Mouse (Mus musculus) intestine, postnatal 0 days (tissue): ENCODE data around the gene Pde11a. TPM values are rescaled to one million over a fixed set of nuclear protein-coding genes. Genes with fewer than 3 reads are reported as not detected.
A peak's percentile ranks its signal among the peaks of the same experiment; 100 is the strongest.

Experiments used
- ATAC-seq: fragments of 200-750 bp; cut with Nextera tagmentation; 2 replicates; pipeline ENCODE4 v1.8.0; 2017; ENCODE audit warnings: mild to moderate bottlenecking, moderate TSS enrichment, moderate library complexity
- H3K27ac ChIP-seq: fragments of 300-500 bp; sonication (generic); 2 replicates; pipeline ENCODE4 v1.5.1; 2014; ENCODE audit warnings: mild to moderate bottlenecking, low read depth, low read length, moderate library complexity
- H3K27me3 ChIP-seq: fragments of 300-500 bp; sonication (generic); replicated peaks from 2 replicates; pipeline ENCODE4 v1.6.1; 2014; ENCODE audit warnings: low read length, mixed read lengths; ENCODE audit not compliant: control insufficient read depth, insufficient read depth
- H3K36me3 ChIP-seq: fragments of 300-500 bp; sonication (generic); 2 replicates; pipeline ENCODE4 v1.6.1; 2014; ENCODE audit warnings: mild to moderate bottlenecking, moderate library complexity; ENCODE audit not compliant: control insufficient read depth, insufficient read depth
- H3K4me1 ChIP-seq: fragments of 300-500 bp; sonication (generic); replicated peaks from 2 replicates; pipeline ENCODE4 v1.6.1; 2014; ENCODE audit warnings: antibody characterized with exemption, low read length, mixed read lengths; ENCODE audit not compliant: control insufficient read depth, insufficient read depth
- H3K4me2 ChIP-seq: fragments of 300-500 bp; sonication (generic); replicated peaks from 2 replicates; pipeline ENCODE4 v1.6.1; 2014; ENCODE audit warnings: low read depth, mild to moderate bottlenecking, moderate library complexity
- H3K4me3 ChIP-seq: fragments of 300-500 bp; sonication (generic); 2 replicates; pipeline ENCODE4 v1.5.1; 2014; ENCODE audit warnings: low read depth, low read length
- H3K9ac ChIP-seq: fragments of 300-500 bp; sonication (generic); 2 replicates; pipeline ENCODE4 v1.6.1; 2014; ENCODE audit warnings: mild to moderate bottlenecking, low read depth, low read length
- H3K9me3 ChIP-seq: fragments of 300-500 bp; sonication (generic); 2 replicates; pipeline ENCODE4 v1.6.1; 2016; ENCODE audit warnings: mixed run types; ENCODE audit not compliant: control insufficient read depth
- CTCF ChIP-seq: sonication (generic); IDR thresholded peaks from 2 replicates; pipeline ENCODE4 v1.5.1; 2016; ENCODE audit warnings: low read depth, mild to moderate bottlenecking, control low read depth, antibody characterized with exemption, moderate library complexity
- WGBS: fragments of 180-500 bp; shearing (Covaris S2); extraction: QIAGEN DNeasy Blood & Tissue Kit; methylation state at CpG from one replicate; pipeline ENCODE4 v1.1.7; 2014; 5-methylcytosine and 5-hydroxymethylcytosine counted together
- polyA plus RNA-seq: library from polyadenylated mRNA; unstranded; fragments of >200 nt; fragmentation: Nextera tagmentation; extraction: Ambion mirVana; gene quantifications from 2 replicates; pipeline ENCODE4 v1.2.1, GENCODE M21; 2015

Pde11a gene
- polyA plus RNA-seq, 1 experiment from 2014 or later, result 0.17 TPM

GRCm38 (mm10) chr2:76285150-76285549, 53.4 kb downstream of the Pde11a start:
- Histone ChIP-seq H3K36me3 (no peaks in the 10 kb centered on the region), H3K27ac (no peak overlapping the region), H3K4me2 (no peak overlapping the region), H3K9ac (no peak overlapping the region), H3K27me3 (no peaks in the 10 kb centered on the region), H3K4me3 (no peak overlapping the region), H3K4me1 (no peaks in the 10 kb centered on the region), H3K9me3 (no peaks in the 10 kb centered on the region)
- peak; percentile 42 for TF ChIP-seq CTCF
- ATAC-seq, result no peak
- WGBS, result 84% methylated on average over 3 of the region's 3 CpGs

GRCm38 (mm10) chr2:76283378-76284132, 55.0 kb downstream of the Pde11a start:
- TF ChIP-seq CTCF, result no peak
- no peak for ATAC-seq
- 87% methylated on average over 6 of the region's 6 CpGs for WGBS
- Histone ChIP-seq H3K27me3 (no peaks in the 10 kb centered on the region), H3K9ac (no peak overlapping the region), H3K27ac (no peak overlapping the region), H3K4me1 (no peaks in the 10 kb centered on the region), H3K36me3 (no peaks in the 10 kb centered on the region), H3K4me3 (no peak overlapping the region), H3K9me3 (no peaks in the 10 kb centered on the region), H3K4me2 (no peak overlapping the region)

- TF ChIP-seq CTCF, result no peak
- no peak overlapping the region for H3K9ac ChIP-seq
- no peak overlapping the region for H3K4me3 ChIP-seq
- 77% methylated on average over 1 of the region's 1 CpGs for WGBS
- ATAC-seq, result no peak
- H3K36me3 ChIP-seq, result no peaks in the 10 kb centered on the region
- H3K9me3 ChIP-seq, result no peaks in the 10 kb centered on the region
- no peaks in the 10 kb centered on the region for H3K27me3 ChIP-seq
- no peaks in the 10 kb centered on the region for H3K4me1 ChIP-seq
- no peak overlapping the region for H3K4me2 ChIP-seq
- H3K27ac ChIP-seq, result no peak overlapping the region
These were observed 69.1 kb downstream of the Pde11a start for GRCm38 (mm10) chr2:76269494-76269893.

GRCm38 (mm10) chr2:76267335-76267734, 71.2 kb downstream of the Pde11a start:
- Histone ChIP-seq H3K9me3 (no peaks in the 10 kb centered on the region), H3K4me2 (no peak overlapping the region), H3K4me1 (no peaks in the 10 kb centered on the region), H3K27me3 (no peaks in the 10 kb centered on the region), H3K4me3 (no peak overlapping the region), H3K36me3 (no peaks in the 10 kb centered on the region), H3K27ac (no peak overlapping the region), H3K9ac (no peak overlapping the region)
- no peak for ATAC-seq
- TF ChIP-seq CTCF, result no peak
- WGBS, result 90% methylated on average over 6 of the region's 6 CpGs

- no peak overlapping the region for H3K9ac ChIP-seq
- H3K27me3 ChIP-seq, result no peaks in the 10 kb centered on the region
- H3K4me2 ChIP-seq, result no peak overlapping the region
- TF ChIP-seq CTCF, result no peak
- no peak for ATAC-seq
- no peaks in the 10 kb centered on the region for H3K36me3 ChIP-seq
- H3K9me3 ChIP-seq, result no peaks in the 10 kb centered on the region
- no peak overlapping the region for H3K4me3 ChIP-seq
- no peaks in the 10 kb centered on the region for H3K4me1 ChIP-seq
- 82% methylated on average over 10 of the region's 10 CpGs for WGBS
- no peak overlapping the region for H3K27ac ChIP-seq
These were observed 72.0 kb downstream of the Pde11a start for GRCm38 (mm10) chr2:76266622-76267021.

GRCm38 (mm10) chr2:76264258-76264657, 74.3 kb downstream of the Pde11a start:
- Histone ChIP-seq H3K9ac (no peak overlapping the region), H3K27ac (no peak overlapping the region), H3K4me3 (no peak overlapping the region), H3K27me3 (no peaks in the 10 kb centered on the region), H3K9me3 (no peaks in the 10 kb centered on the region), H3K4me1 (no peaks in the 10 kb centered on the region), H3K4me2 (no peak overlapping the region), H3K36me3 (no peaks in the 10 kb centered on the region)
- no peak for ATAC-seq
- no peak for TF ChIP-seq CTCF
- 65% methylated on average over 10 of the region's 10 CpGs for WGBS
